Comparison of ENCODE assay signal across 20 mouse cellular contexts in genomic region chr14:62057096-62057495, GRCm38 (mm10).
DNase-seq lines count a peak whose midpoint lies in the region; ATAC-seq and TF ChIP-seq lines count a peak whose summit lies in the region.
"Had no signal": no experiment of that assay in that cellular context is flagged by ENCODE, and none has a peak within 500 bp of the region (broad histone marks: within the 10 kb centered on the region; RNA-seq: fewer than 3 reads in every experiment).

No protein-coding gene starts in this region.

- ATAC-seq in liver, embryonic 11.5 days (replicated peaks; ENCODE audit: low FRiP score) = no peak
- ATAC-seq in embryonic facial prominence, embryonic 15.5 days (ENCODE audit: insufficient number of reproducible peaks, low FRiP score, low TSS enrichment, low read depth) = peak; percentile 90
- ATAC-seq in activated CD4-positive, CD25-positive, alpha-beta regulatory T cell, adult 4 months = no peak
- ATAC-seq: hindbrain, embryonic 16.5 days had no signal

- no peak overlapping the region for H3K4me3 ChIP-seq in liver, adult 2 months (ENCODE audit: insufficient read depth, low read depth, low read length)
- H3K4me3 ChIP-seq in liver, embryonic 11.5 days (ENCODE audit: low read depth, low read length) = no peak overlapping the region
- no peak overlapping the region for H3K4me3 ChIP-seq in embryonic facial prominence, embryonic 15.5 days (replicated peaks)
- H3K4me3 ChIP-seq: forebrain, embryonic 12.5 days; heart, adult 2 months; liver, embryonic 13.5 days; neural tube, embryonic 15.5 days had no signal

- H3K27me3 ChIP-seq in liver, adult 2 months (ENCODE audit: control insufficient read depth, insufficient read depth, low read length) = no peaks in the 10 kb centered on the region
- H3K27me3 ChIP-seq in liver, embryonic 11.5 days (replicated peaks; ENCODE audit: control insufficient read depth, insufficient read depth, low read length) = no peaks in the 10 kb centered on the region
- no peaks in the 10 kb centered on the region for H3K27me3 ChIP-seq in embryonic facial prominence, embryonic 15.5 days
- H3K27me3 ChIP-seq: forebrain, embryonic 12.5 days; liver, embryonic 13.5 days; neural tube, embryonic 15.5 days had no signal

- no peaks in the 10 kb centered on the region for H3K36me3 ChIP-seq in liver, adult 2 months (ENCODE audit: control insufficient read depth, insufficient read depth, low read length)
- H3K36me3 ChIP-seq in liver, embryonic 11.5 days (ENCODE audit: control insufficient read depth, insufficient read depth, low read length) = no peaks in the 10 kb centered on the region
- H3K36me3 ChIP-seq in embryonic facial prominence, embryonic 15.5 days = no peaks in the 10 kb centered on the region
- H3K36me3 ChIP-seq: forebrain, embryonic 12.5 days; liver, embryonic 13.5 days; neural tube, embryonic 15.5 days had no signal

- H3K9ac ChIP-seq in liver, adult 2 months (ENCODE audit: low read depth, low read length) = no peak overlapping the region
- H3K9ac ChIP-seq in liver, embryonic 11.5 days (ENCODE audit: low read depth, low read length) = no peak overlapping the region
- H3K9ac ChIP-seq in embryonic facial prominence, embryonic 15.5 days = no peak overlapping the region
- H3K9ac ChIP-seq: forebrain, embryonic 12.5 days; liver, embryonic 13.5 days; neural tube, embryonic 15.5 days had no signal

- H3K4me1 ChIP-seq in liver, adult 2 months (ENCODE audit: control insufficient read depth, insufficient read depth, low read length) = peaks cover 15% of the 10 kb centered on the region
- no peaks in the 10 kb centered on the region for H3K4me1 ChIP-seq in liver, embryonic 11.5 days (replicated peaks; ENCODE audit: control insufficient read depth, insufficient read depth, low read length)
- H3K4me1 ChIP-seq in embryonic facial prominence, embryonic 15.5 days = peaks cover 11% of the 10 kb centered on the region
- H3K4me1 ChIP-seq: forebrain, embryonic 12.5 days; liver, embryonic 13.5 days had no signal

- peak; percentile 13 to 27 for DNase-seq in cerebellum, postnatal 10 days
- no peak for DNase-seq in cerebellum, adult 9-11 months
- DNase-seq in liver, adult 2 months (ENCODE audit: extremely low read depth, low read depth, low spot score) = peak; percentile 86
- DNase-seq in liver, embryonic 11.5 days (ENCODE audit: low spot score) = no peak
- peak; percentile 52 for DNase-seq in lung, postnatal 36 days
- no peak for DNase-seq in thymus, postnatal 25 days
- DNase-seq: B cell, adult 2 months; cerebellum, adult 2 months; kidney, postnatal 14 days; layer of hippocampus, adult 9-11 months; liver, embryonic 13.5 days; right cerebral cortex, adult 18-20 months; spleen, adult 18-20 months; thymus, postnatal 36 days had no signal

- H3K9me3 ChIP-seq in liver, embryonic 11.5 days (ENCODE audit: control insufficient read depth, low read length) = no peaks in the 10 kb centered on the region
- H3K9me3 ChIP-seq in embryonic facial prominence, embryonic 15.5 days (replicated peaks) = no peaks in the 10 kb centered on the region
- H3K9me3 ChIP-seq: forebrain, embryonic 12.5 days; liver, embryonic 13.5 days had no signal

- WGBS in liver, adult 2 months = 30% methylated on average over 4 of the region's 4 CpGs
- 85% methylated on average over 4 of the region's 4 CpGs for WGBS in liver, embryonic 11.5 days
- WGBS in embryonic facial prominence, embryonic 15.5 days = 66% methylated on average over 4 of the region's 4 CpGs

- no peaks in the 10 kb centered on the region for H3K79me2 ChIP-seq in liver, adult 2 months (ENCODE audit: control insufficient read depth, insufficient read depth, low read length)

- no peak overlapping the region for H3K4me2 ChIP-seq in liver, embryonic 11.5 days
- no peak overlapping the region for H3K4me2 ChIP-seq in embryonic facial prominence, embryonic 15.5 days (replicated peaks)
- H3K4me2 ChIP-seq: forebrain, embryonic 12.5 days; liver, embryonic 13.5 days; neural tube, embryonic 15.5 days had no signal

- no peak overlapping the region for H3K27ac ChIP-seq in liver, adult 2 months (replicated peaks; ENCODE audit: insufficient read depth, low read depth, low read length)
- no peak overlapping the region for H3K27ac ChIP-seq in liver, embryonic 11.5 days (ENCODE audit: low read depth, low read length)
- H3K27ac ChIP-seq in embryonic facial prominence, embryonic 15.5 days (replicated peaks) = no peak overlapping the region
- H3K27ac ChIP-seq: forebrain, embryonic 12.5 days; heart, adult 2 months; liver, embryonic 13.5 days; neural tube, embryonic 15.5 days had no signal

- no peak for TF ChIP-seq CTCF in liver, adult 2 months (IDR thresholded peaks at IDR 0.05; ENCODE audit: low read depth, low read length)

- no peak for TF ChIP-seq POLR2A in liver, adult 2 months (IDR thresholded peaks at IDR 0.05; ENCODE audit: extremely low read depth, insufficient read depth, low read length)

Comparison
In these comparisons a context has a peak if more than half of its experiments do, and no peak if none do; other contexts are left out.
1. DNase-seq: peak in cerebellum, postnatal 10 days (2 of 2), liver, adult 2 months (single experiment) and lung, postnatal 36 days (single experiment); none in cerebellum, adult 9-11 months (single experiment), liver, embryonic 11.5 days (single experiment) and thymus, postnatal 25 days (single experiment).